Mouse (Mus musculus): ENCODE data around the gene Gm21797. TPM values are rescaled to one million over a fixed set of nuclear protein-coding genes. Genes with fewer than 3 reads are reported as not detected.
"Not testable (repeated sequence)": the region's sequence is repeated elsewhere in the genome, so short reads cannot be mapped to it uniquely, and the experiment has no call there.

Gene Gm21797
- polyA plus RNA-seq (2014; fragmentation: Nextera tagmentation; extraction: Ambion mirVana) = not detected in 2 replicates

DNA sequence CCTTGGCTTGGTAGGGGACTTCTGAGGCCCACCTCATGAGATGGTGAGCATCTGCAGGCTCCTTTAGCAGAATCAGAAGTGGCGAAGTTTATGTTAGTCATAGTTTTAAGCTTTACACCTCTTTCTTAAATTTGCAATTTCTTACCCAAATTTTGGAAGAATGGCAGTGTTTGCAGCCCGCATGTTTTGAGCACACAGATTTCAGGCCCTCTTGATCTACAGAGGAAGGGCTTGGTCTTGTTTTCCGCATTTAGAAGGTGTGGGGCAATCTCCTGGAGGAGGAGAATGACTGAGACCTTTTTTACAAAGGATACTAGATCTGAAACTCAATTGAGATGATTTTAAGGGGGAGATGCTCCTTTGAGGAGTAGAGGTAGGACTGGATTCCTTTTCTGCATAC lies at the start of gene Gm21797:
Gm21797 (minus strand) TSS at position 101 of the 400 bp plus-strand sequence.
- H3K9ac ChIP-seq (ENCODE audit: low read length); H3K4me2 ChIP-seq (ENCODE audit: low read depth); H3K4me3 ChIP-seq (ENCODE audit: low read depth, low read length); H3K9me3 ChIP-seq (ENCODE audit: control insufficient read depth, low read length); DNase-seq (ENCODE audit: low spot score); H3K27ac ChIP-seq (ENCODE audit: low read depth, low read length); H3K36me3 ChIP-seq (ENCODE audit: control insufficient read depth, insufficient read depth, low read length); H3K27me3 ChIP-seq (ENCODE audit: control insufficient read depth, insufficient read depth, low read length); ATAC-seq (ENCODE audit: insufficient read depth, low FRiP score, low TSS enrichment); H3K4me1 ChIP-seq (ENCODE audit: control insufficient read depth, insufficient read depth, low read length): not testable (repeated sequence)
- no CpG with 5 or more reads among the region's 3 CpGs for WGBS

DNA sequence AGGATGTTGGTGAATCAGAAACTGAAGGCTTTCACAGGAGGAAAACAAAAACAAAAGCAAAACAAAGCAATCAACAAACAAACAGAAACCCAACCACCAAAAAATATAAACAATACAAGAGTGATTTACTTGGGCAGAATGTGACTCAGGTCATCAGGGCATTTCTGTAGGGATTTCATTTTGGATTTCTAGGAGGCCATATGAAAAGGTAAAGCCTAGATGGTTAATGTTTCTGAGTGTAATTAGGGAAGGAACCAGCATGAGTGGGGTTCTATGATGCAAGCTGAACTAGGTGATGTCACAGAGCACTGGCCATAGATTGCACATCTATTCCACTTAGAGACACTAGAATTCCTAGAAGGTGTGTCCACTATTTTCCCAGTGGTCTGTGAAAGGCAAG lies 29.0 kb upstream of the Gm21797 start, which contains the start of gene Gm20795:
Gm20795 (plus strand) TSS at position 301 of the 400 bp plus-strand sequence.
- not testable (repeated sequence) for ATAC-seq (ENCODE audit: insufficient read depth, low FRiP score, low TSS enrichment); H3K9me3 ChIP-seq (ENCODE audit: control insufficient read depth, low read length); H3K4me3 ChIP-seq (ENCODE audit: low read depth, low read length); H3K9ac ChIP-seq (ENCODE audit: low read length); H3K27me3 ChIP-seq (ENCODE audit: control insufficient read depth, insufficient read depth, low read length); H3K27ac ChIP-seq (ENCODE audit: low read depth, low read length); H3K4me1 ChIP-seq (ENCODE audit: control insufficient read depth, insufficient read depth, low read length); DNase-seq (ENCODE audit: low spot score); H3K4me2 ChIP-seq (ENCODE audit: low read depth); H3K36me3 ChIP-seq (ENCODE audit: control insufficient read depth, insufficient read depth, low read length)

Other genes starting within 250 kb of the Gm21797 start
- not detected in 2 replicates for gene Gm21852, start 123.8 kb downstream of the Gm21797 start, polyA plus RNA-seq (2014; fragmentation: Nextera tagmentation; extraction: Ambion mirVana)
- not detected in 2 replicates for gene Gm20795, start 29.1 kb upstream of the Gm21797 start, polyA plus RNA-seq (2014; fragmentation: Nextera tagmentation; extraction: Ambion mirVana)